Mouse (Mus musculus) liver, postnatal 0 days (tissue): Measurements from ENCODE around the gene Hoxb2.

Experiments
- CTCF ChIP-seq: sonication (generic); IDR thresholded peaks from 2 replicates; pipeline ENCODE4 v1.5.1; 2016; ENCODE audit warnings: antibody characterized with exemption, low read depth
- EP300 ChIP-seq: IDR thresholded peaks from 2 replicates; pipeline ENCODE4 v1.6.1; 2016; ENCODE audit warnings: antibody characterized with exemption, low read depth, mild to moderate bottlenecking

DNA sequence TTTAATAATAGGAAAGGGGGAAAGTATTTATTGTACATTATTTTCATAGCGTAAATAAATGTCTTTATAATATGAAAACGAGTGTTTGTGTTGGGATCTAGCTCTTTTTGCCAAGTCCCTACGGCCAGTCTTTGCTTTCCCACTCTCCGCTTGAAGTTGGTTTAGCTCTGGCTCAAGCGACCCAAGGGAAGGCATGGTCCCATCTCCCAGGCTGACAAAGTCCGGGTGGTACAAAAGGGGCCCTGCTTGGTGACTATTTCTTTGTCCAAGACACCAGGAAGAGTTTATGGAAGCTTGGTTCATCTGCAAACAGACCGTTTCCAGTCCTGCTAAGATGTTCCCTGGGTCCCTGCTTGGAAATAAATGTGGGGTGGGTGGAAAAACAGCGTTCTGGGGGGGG, 3.6 kb downstream of the Hoxb2 start:
- TF ChIP-seq CTCF: no peak
- TF ChIP-seq EP300: no peak
